In the genomic region with DNA sequence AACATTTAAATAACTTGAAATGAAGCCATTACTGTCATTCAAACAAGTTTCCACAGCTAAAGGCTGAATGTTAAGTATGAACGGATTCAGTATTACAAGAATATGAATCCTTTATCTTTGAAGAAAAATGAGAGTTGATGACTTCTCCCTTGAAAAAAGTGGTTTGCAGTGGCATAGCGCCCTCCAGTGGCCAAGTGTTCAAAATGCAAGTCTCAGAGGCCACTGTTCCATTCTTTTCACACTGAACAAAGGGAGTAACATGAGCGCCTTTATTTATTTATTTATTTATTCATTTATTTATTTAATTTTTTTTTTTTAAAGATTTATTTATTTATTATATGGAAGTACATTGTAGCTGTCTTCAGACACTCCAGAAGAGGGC, we compare ENCODE assay signal across 9 mouse cellular contexts.
A peak's percentile ranks its signal among the peaks of the same experiment; 100 is the strongest.
DNase-seq lines count a peak whose midpoint lies in the region; ATAC-seq lines count a peak whose summit lies in the region.
"Had no signal": no experiment of that assay in that cellular context is flagged by ENCODE, and none has a peak within 500 bp of the region (broad histone marks: within the 10 kb centered on the region; RNA-seq: fewer than 3 reads in every experiment).

No protein-coding gene starts in this region.

- no peaks in the 10 kb centered on the region for H3K9me3 ChIP-seq in hindbrain, embryonic 16.5 days (ENCODE audit: control insufficient read depth, low read length)
- H3K9me3 ChIP-seq: stomach, embryonic 15.5 days had no signal

- no peak overlapping the region for H3K27ac ChIP-seq in hindbrain, embryonic 16.5 days (ENCODE audit: low read depth, low read length)
- H3K27ac ChIP-seq: stomach, embryonic 15.5 days had no signal

- intact Hi-C loops in left cerebral cortex, postnatal 4 days (cut with DNase I), result loop anchor here (5.0 to 10.0 kb wide), 2 partner anchors 360 to 568 kb away; no protein-coding TSS in a partner anchor

- WGBS in hindbrain, embryonic 16.5 days, result 22% methylated on average over 3 of the region's 3 CpGs

- no peak overlapping the region for H3K4me3 ChIP-seq in hindbrain, embryonic 16.5 days (ENCODE audit: low read length)
- H3K4me3 ChIP-seq: stomach, embryonic 15.5 days had no signal

- no peaks in the 10 kb centered on the region for H3K27me3 ChIP-seq in hindbrain, embryonic 16.5 days (replicated peaks; ENCODE audit: control insufficient read depth, insufficient read depth, low read length)
- H3K27me3 ChIP-seq: stomach, embryonic 15.5 days had no signal

- 0 out of 2 replicates have a peak, but pooled peaks have one; percentile 40 for ATAC-seq in hindbrain, embryonic 16.5 days
- ATAC-seq in megakaryocyte, adult 5-6 weeks (ENCODE audit: poor library complexity, severe bottlenecking), result no peak

- peak; percentile 57 for DNase-seq in ovary, postnatal 14 days (ENCODE audit: low spot score)
- DNase-seq in ovary, postnatal 10 days (ENCODE audit: low spot score), result no peak
- DNase-seq in adrenal gland, adult (ENCODE audit: inconsistent age in 2 of 2, low spot score in 1 of 2), result peak; percentile 64 to 91
- peak; percentile 82 for DNase-seq in embryo, embryonic 10 days (ENCODE audit: low spot score)
- DNase-seq in left cerebral cortex, postnatal 4 days, result peak; percentile 78
- DNase-seq in right cerebral cortex, postnatal 14 days, result peak; percentile 78

- no peak overlapping the region for H3K4me2 ChIP-seq in hindbrain, embryonic 16.5 days (ENCODE audit: low read length)
- H3K4me2 ChIP-seq: stomach, embryonic 15.5 days had no signal

- no peaks in the 10 kb centered on the region for H3K36me3 ChIP-seq in hindbrain, embryonic 16.5 days (ENCODE audit: control insufficient read depth, insufficient read depth, low read length)
- H3K36me3 ChIP-seq: stomach, embryonic 15.5 days had no signal

- peaks cover 14% of the 10 kb centered on the region for H3K4me1 ChIP-seq in hindbrain, embryonic 16.5 days (ENCODE audit: control insufficient read depth, insufficient read depth, low read depth, low read length)
- H3K4me1 ChIP-seq: stomach, embryonic 15.5 days had no signal

- H3K9ac ChIP-seq in hindbrain, embryonic 16.5 days (ENCODE audit: low read depth, low read length), result no peak overlapping the region
- H3K9ac ChIP-seq: stomach, embryonic 15.5 days had no signal
